16 mouse cellular contexts compared by ENCODE assay signal in the genomic region with DNA sequence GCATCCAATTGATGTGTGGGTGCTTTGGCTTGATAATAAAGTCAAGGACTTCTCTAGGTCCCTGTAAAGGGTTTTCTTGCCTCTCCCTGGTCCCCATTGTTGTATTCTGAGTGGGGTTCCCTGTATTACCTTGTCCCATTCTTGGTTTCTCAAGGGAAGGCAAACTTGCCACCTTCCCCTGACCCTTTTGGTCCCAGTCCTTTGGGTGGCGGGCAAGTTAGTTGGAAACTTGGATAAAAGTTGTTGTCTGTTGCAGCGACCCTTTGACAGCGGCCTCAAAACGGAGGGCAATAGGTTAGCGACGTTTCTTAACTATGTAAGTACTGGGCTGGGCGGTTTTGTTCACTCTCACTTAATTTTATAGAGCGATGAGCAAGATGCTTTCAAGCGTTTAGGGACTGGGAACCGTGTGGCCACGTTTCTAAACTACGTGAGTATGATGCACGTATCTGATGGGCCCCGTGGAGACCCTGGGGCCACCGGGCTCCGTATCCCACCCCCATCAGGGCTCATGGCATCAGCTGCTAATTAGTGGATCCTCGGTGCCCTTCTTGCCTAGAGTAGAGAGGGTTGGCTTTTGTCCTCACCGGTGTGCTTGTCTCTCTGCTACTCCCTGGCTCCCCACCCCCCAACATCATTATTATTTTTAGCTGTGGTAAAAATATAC. TPM values are rescaled to one million over a fixed set of nuclear protein-coding genes. Genes with fewer than 3 reads are reported as not detected.
"Had no signal": no experiment of that assay in that cellular context is flagged by ENCODE, and none has a peak within 500 bp of the region (broad histone marks: within the 10 kb centered on the region; RNA-seq: fewer than 3 reads in every experiment).

No protein-coding gene starts in this region.

- DNase-seq: kidney, adult 2 months; layer of hippocampus, postnatal 36 days; lung, adult 2 months; lung, postnatal 14 days; retina, postnatal 1 day; right cerebral cortex, postnatal 25 days; spleen, adult 18-20 months; thymus, adult 2 months had no signal

- H3K4me3 ChIP-seq: left cerebral cortex, adult 2 months; midbrain, embryonic 12.5 days; myocyte had no signal

- H3K9ac ChIP-seq: liver, embryonic 13.5 days; midbrain, embryonic 12.5 days had no signal

- H3K27me3 ChIP-seq: liver, embryonic 13.5 days; midbrain, embryonic 12.5 days had no signal

- H3K9me3 ChIP-seq: liver, embryonic 13.5 days; midbrain, embryonic 12.5 days had no signal

- ATAC-seq: inflammation-experienced regulatory T-cells, adult 6 months; midbrain, embryonic 16.5 days had no signal

- H3K36me3 ChIP-seq: liver, embryonic 13.5 days; midbrain, embryonic 12.5 days had no signal

- H3K4me2 ChIP-seq: midbrain, embryonic 12.5 days had no signal

- H3K27ac ChIP-seq: kidney, postnatal 0 days; left cerebral cortex, adult 2 months; macrophage had no signal

RNA-seq across cellular contexts. Expression of a gene that starts 26.2 kb away (rescaled TPM):
- polyA plus RNA-seq: inflammation-experienced regulatory T-cells, adult 6 months had no signal
